Mouse (Mus musculus): ENCODE data around the gene Dab2ip.

Gene Dab2ip

GRCm38 (mm10) chr2:35558826-35559550, 922 bp downstream of the Dab2ip start:
- DNase-seq (ENCODE audit: low read depth, low spot score): no peak

- no peak for DNase-seq (ENCODE audit: low read depth, low spot score)
Measured at GRCm38 (mm10) chr2:35559551-35559835, 1.4 kb downstream of the Dab2ip start.

- no peak for DNase-seq (ENCODE audit: low read depth, low spot score)
Measured at GRCm38 (mm10) chr2:35563722-35564121, 5.7 kb downstream of the Dab2ip start.

GRCm38 (mm10) chr2:35565051-35565836, 7.2 kb downstream of the Dab2ip start:
- DNase-seq (ENCODE audit: low read depth, low spot score): no peak

GRCm38 (mm10) chr2:35566957-35567693, 9.1 kb downstream of the Dab2ip start:
- DNase-seq (ENCODE audit: low read depth, low spot score): no peak

- no peak for DNase-seq (ENCODE audit: low read depth, low spot score)
Measured at GRCm38 (mm10) chr2:35567694-35568149, 9.7 kb downstream of the Dab2ip start.

GRCm38 (mm10) chr2:35570743-35571142, 12.7 kb downstream of the Dab2ip start:
- DNase-seq (ENCODE audit: low read depth, low spot score): no peak

- DNase-seq (ENCODE audit: low read depth, low spot score): no peak
Measured at GRCm38 (mm10) chr2:35574643-35575042, 16.6 kb downstream of the Dab2ip start.

GRCm38 (mm10) chr2:35576675-35577074, 18.6 kb downstream of the Dab2ip start:
- DNase-seq (ENCODE audit: low read depth, low spot score): no peak

- no peak for DNase-seq (ENCODE audit: low read depth, low spot score)
Measured at GRCm38 (mm10) chr2:35580111-35580510, 22.0 kb downstream of the Dab2ip start.

- DNase-seq (ENCODE audit: low read depth, low spot score): no peak
Measured at GRCm38 (mm10) chr2:35581501-35582340, 23.7 kb downstream of the Dab2ip start.

GRCm38 (mm10) chr2:35582341-35582941, 24.4 kb downstream of the Dab2ip start:
- DNase-seq (ENCODE audit: low read depth, low spot score): no peak

- no peak for DNase-seq (ENCODE audit: low read depth, low spot score)
Measured at GRCm38 (mm10) chr2:35583406-35583805, 25.3 kb downstream of the Dab2ip start.

- DNase-seq (ENCODE audit: low read depth, low spot score): no peak
Measured at GRCm38 (mm10) chr2:35584011-35584410, 25.9 kb downstream of the Dab2ip start.

GRCm38 (mm10) chr2:35588368-35588767, 30.3 kb downstream of the Dab2ip start:
- DNase-seq (ENCODE audit: low read depth, low spot score): no peak

GRCm38 (mm10) chr2:35589385-35589784, 31.3 kb downstream of the Dab2ip start:
- no peak for DNase-seq (ENCODE audit: low read depth, low spot score)

GRCm38 (mm10) chr2:35589800-35590199, 31.7 kb downstream of the Dab2ip start:
- DNase-seq (ENCODE audit: low read depth, low spot score): no peak

GRCm38 (mm10) chr2:35591961-35592724, 34.1 kb downstream of the Dab2ip start:
- DNase-seq (ENCODE audit: low read depth, low spot score): no peak

- no peak for DNase-seq (ENCODE audit: low read depth, low spot score)
Measured at GRCm38 (mm10) chr2:35592725-35593392, 34.8 kb downstream of the Dab2ip start.

- DNase-seq (ENCODE audit: low read depth, low spot score): no peak
Measured at GRCm38 (mm10) chr2:35593889-35594288, 35.8 kb downstream of the Dab2ip start.

All from retina, postnatal 7 days (tissue).